Mouse (Mus musculus) heart, postnatal 0 days (tissue): ENCODE measurements at regions not wholly inside any gene's neighbourhood (a gene's known extent, or its start where the extent isn't known, plus 50 kb on each side); places are given as distances from the start of the nearest gene placed in this dataset.

Source experiments
- ATAC-seq: fragments of 200-750 bp; cut with Nextera tagmentation; 2 replicates; pipeline ENCODE4 v1.8.0; 2017; ENCODE audit warnings: low read depth, moderate number of reproducible peaks, moderate library complexity; ENCODE audit not compliant: insufficient read depth
- DNase-seq: peaks from one replicate; pipeline ENCODE4 v3.0.0-alpha.2; 2016; ENCODE audit warnings: low spot score
- H3K27ac ChIP-seq: fragments of 300-500 bp; sonication (generic); 2 replicates; pipeline ENCODE4 v1.5.1; 2014; ENCODE audit warnings: low read depth, mild to moderate bottlenecking
- H3K27me3 ChIP-seq: fragments of 300-500 bp; sonication (generic); 2 replicates; pipeline ENCODE4 v1.6.1; 2014; ENCODE audit warnings: low read length, mixed read lengths; ENCODE audit not compliant: control insufficient read depth, insufficient read depth
- H3K36me3 ChIP-seq: fragments of 300-500 bp; sonication (generic); replicated peaks from 2 replicates; pipeline ENCODE4 v1.6.1; 2014; ENCODE audit warnings: low read length, mixed read lengths; ENCODE audit not compliant: control insufficient read depth, insufficient read depth
- H3K4me1 ChIP-seq: fragments of 300-500 bp; sonication (generic); 2 replicates; pipeline ENCODE4 v1.6.1; 2014; ENCODE audit warnings: antibody characterized with exemption; ENCODE audit not compliant: control insufficient read depth, insufficient read depth
- H3K4me2 ChIP-seq: fragments of 300-500 bp; sonication (generic); 2 replicates; pipeline ENCODE4 v1.6.1; 2014; ENCODE audit warnings: low read depth, mild to moderate bottlenecking, low read length, moderate library complexity
- H3K4me3 ChIP-seq: fragments of 300-500 bp; sonication (generic); 2 replicates; pipeline ENCODE4 v1.5.1; 2014; ENCODE audit warnings: low read depth, low read length
- H3K9ac ChIP-seq: fragments of 300-500 bp; sonication (generic); replicated peaks from 2 replicates; pipeline ENCODE4 v1.6.1; 2014; ENCODE audit warnings: low read depth, low read length, mixed read lengths
- H3K9me3 ChIP-seq: fragments of 300-500 bp; sonication (generic); replicated peaks from 2 replicates; pipeline ENCODE4 v1.6.1; 2016; ENCODE audit warnings: low read length; ENCODE audit not compliant: control insufficient read depth
- CTCF ChIP-seq: IDR thresholded peaks from 2 replicates; pipeline ENCODE4 v1.5.1; 2016; ENCODE audit warnings: antibody characterized with exemption, control low read depth, low read depth
- EP300 ChIP-seq: IDR thresholded peaks from 2 replicates; pipeline ENCODE4 v1.6.1; 2016; ENCODE audit warnings: antibody characterized with exemption, low read depth
- WGBS: fragments of 180-500 bp; shearing (Covaris S2); extraction: QIAGEN DNeasy Blood & Tissue Kit; methylation state at CpG from one replicate; pipeline ENCODE4 v1.1.7; 2014; 5-methylcytosine and 5-hydroxymethylcytosine counted together

- 74% methylated on average over 2 of the region's 2 CpGs for WGBS
- no peak for ATAC-seq
- no peak for TF ChIP-seq EP300
- no peak for TF ChIP-seq CTCF
- Histone ChIP-seq H3K36me3 (no peaks in the 10 kb centered on the region), H3K27me3 (no peaks in the 10 kb centered on the region), H3K4me2 (no peak overlapping the region), H3K9ac (no peak overlapping the region), H3K4me3 (no peak overlapping the region), H3K27ac (no peak overlapping the region), H3K9me3 (no peaks in the 10 kb centered on the region), H3K4me1 (no peaks in the 10 kb centered on the region)
- DNase-seq, result no peak
These were observed 533.0 kb downstream of the Prkd1 start for GRCm38 (mm10) chr12:50115855-50116254.

GRCm38 (mm10) chr12:50118346-50118745, 530.6 kb downstream of the Prkd1 start:
- no peak overlapping the region for H3K9ac ChIP-seq
- TF ChIP-seq EP300, result no peak
- no peak for TF ChIP-seq CTCF
- H3K27me3 ChIP-seq, result no peaks in the 10 kb centered on the region
- H3K27ac ChIP-seq, result no peak overlapping the region
- no peak overlapping the region for H3K4me2 ChIP-seq
- H3K36me3 ChIP-seq, result no peaks in the 10 kb centered on the region
- no peaks in the 10 kb centered on the region for H3K4me1 ChIP-seq
- ATAC-seq, result no peak
- H3K9me3 ChIP-seq, result no peaks in the 10 kb centered on the region
- no peak for DNase-seq
- H3K4me3 ChIP-seq, result no peak overlapping the region

GRCm38 (mm10) chr12:50122145-50122544, 526.8 kb downstream of the Prkd1 start:
- 71% methylated on average over 5 of the region's 5 CpGs for WGBS
- H3K4me2 ChIP-seq, result no peak overlapping the region
- H3K4me1 ChIP-seq, result no peaks in the 10 kb centered on the region
- no peak overlapping the region for H3K9ac ChIP-seq
- no peaks in the 10 kb centered on the region for H3K9me3 ChIP-seq
- TF ChIP-seq EP300 (no peak), CTCF (no peak)
- H3K27me3 ChIP-seq, result no peaks in the 10 kb centered on the region
- ATAC-seq (no peak), DNase-seq (no peak)
- no peak overlapping the region for H3K27ac ChIP-seq
- no peak overlapping the region for H3K4me3 ChIP-seq
- H3K36me3 ChIP-seq, result no peaks in the 10 kb centered on the region

- TF ChIP-seq EP300, result no peak
- TF ChIP-seq CTCF, result no peak
- Histone ChIP-seq H3K4me2 (no peak overlapping the region), H3K9me3 (no peaks in the 10 kb centered on the region), H3K27me3 (no peaks in the 10 kb centered on the region), H3K9ac (no peak overlapping the region), H3K4me3 (no peak overlapping the region), H3K36me3 (no peaks in the 10 kb centered on the region), H3K4me1 (no peaks in the 10 kb centered on the region), H3K27ac (no peak overlapping the region)
- no peak for ATAC-seq
- no peak for DNase-seq
- WGBS, result 53% methylated on average over 1 of the region's 1 CpGs
These were observed 525.9 kb downstream of the Prkd1 start for GRCm38 (mm10) chr12:50122971-50123370.

- ATAC-seq (no peak), DNase-seq (no peak)
- no peaks in the 10 kb centered on the region for H3K9me3 ChIP-seq
- TF ChIP-seq CTCF (no peak), EP300 (no peak)
- H3K27me3 ChIP-seq, result no peaks in the 10 kb centered on the region
- no peaks in the 10 kb centered on the region for H3K4me1 ChIP-seq
- WGBS, result 70% methylated on average over 9 of the region's 9 CpGs
- H3K9ac ChIP-seq, result no peak overlapping the region
- H3K36me3 ChIP-seq, result no peaks in the 10 kb centered on the region
- no peak overlapping the region for H3K4me3 ChIP-seq
- H3K4me2 ChIP-seq, result no peak overlapping the region
- H3K27ac ChIP-seq, result no peak overlapping the region
These were observed 490.8 kb downstream of the Prkd1 start for GRCm38 (mm10) chr12:50158143-50158542.

GRCm38 (mm10) chr12:50187332-50187731, 461.6 kb downstream of the Prkd1 start:
- ATAC-seq, result no peak
- no peak for DNase-seq
- Histone ChIP-seq H3K4me3 (no peak overlapping the region), H3K27me3 (no peaks in the 10 kb centered on the region), H3K27ac (no peak overlapping the region), H3K4me1 (no peaks in the 10 kb centered on the region), H3K9ac (no peak overlapping the region), H3K9me3 (no peaks in the 10 kb centered on the region), H3K36me3 (no peaks in the 10 kb centered on the region), H3K4me2 (no peak overlapping the region)
- TF ChIP-seq CTCF, result no peak
- TF ChIP-seq EP300, result no peak
- 60% methylated on average over 1 of the region's 1 CpGs for WGBS
